Mouse (Mus musculus) gonadal fat pad, adult 2 months (tissue): Measurements from ENCODE around the gene Spn. TPM values are rescaled to one million over a fixed set of nuclear protein-coding genes. Genes with fewer than 3 reads are reported as not detected.
"Not testable (repeated sequence)": the region's sequence is repeated elsewhere in the genome, so short reads cannot be mapped to it uniquely, and the experiment has no call there.

Source experiments
- DNase-seq: peaks from one replicate; pipeline ENCODE4 v3.0.0-alpha.2; 2012; ENCODE audit warnings: low read depth
- polyA plus RNA-seq: library from polyadenylated mRNA; depleted of rRNA; stranded (reverse); fragments of >200 nt; gene quantifications from 2 replicates; pipeline ENCODE4 v1.2.3, GENCODE M21; 2012

Gene Spn
- polyA plus RNA-seq, 1 experiment = 1.6 TPM

DNA sequence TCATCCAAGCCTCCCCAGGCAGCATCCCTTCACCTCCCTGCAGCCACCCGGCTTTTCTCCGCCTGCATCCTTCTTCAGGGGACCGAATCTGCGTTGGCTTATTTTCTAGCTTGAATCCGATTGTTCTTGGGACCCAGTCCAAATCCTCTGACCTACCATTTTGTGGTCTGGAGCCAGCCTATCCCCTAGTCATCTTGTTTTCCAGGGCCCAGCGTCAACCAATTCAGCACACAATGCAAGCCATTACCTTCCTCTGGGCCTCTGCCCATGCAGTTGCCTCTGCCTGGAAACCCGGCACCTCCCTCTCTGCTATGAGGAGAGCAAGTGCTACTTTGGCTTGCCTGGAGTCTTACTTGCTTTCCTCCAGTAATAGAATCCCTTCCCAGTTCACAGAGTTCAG lies 32.1 kb downstream of the Spn start:
- DNase-seq = no peak

DNA sequence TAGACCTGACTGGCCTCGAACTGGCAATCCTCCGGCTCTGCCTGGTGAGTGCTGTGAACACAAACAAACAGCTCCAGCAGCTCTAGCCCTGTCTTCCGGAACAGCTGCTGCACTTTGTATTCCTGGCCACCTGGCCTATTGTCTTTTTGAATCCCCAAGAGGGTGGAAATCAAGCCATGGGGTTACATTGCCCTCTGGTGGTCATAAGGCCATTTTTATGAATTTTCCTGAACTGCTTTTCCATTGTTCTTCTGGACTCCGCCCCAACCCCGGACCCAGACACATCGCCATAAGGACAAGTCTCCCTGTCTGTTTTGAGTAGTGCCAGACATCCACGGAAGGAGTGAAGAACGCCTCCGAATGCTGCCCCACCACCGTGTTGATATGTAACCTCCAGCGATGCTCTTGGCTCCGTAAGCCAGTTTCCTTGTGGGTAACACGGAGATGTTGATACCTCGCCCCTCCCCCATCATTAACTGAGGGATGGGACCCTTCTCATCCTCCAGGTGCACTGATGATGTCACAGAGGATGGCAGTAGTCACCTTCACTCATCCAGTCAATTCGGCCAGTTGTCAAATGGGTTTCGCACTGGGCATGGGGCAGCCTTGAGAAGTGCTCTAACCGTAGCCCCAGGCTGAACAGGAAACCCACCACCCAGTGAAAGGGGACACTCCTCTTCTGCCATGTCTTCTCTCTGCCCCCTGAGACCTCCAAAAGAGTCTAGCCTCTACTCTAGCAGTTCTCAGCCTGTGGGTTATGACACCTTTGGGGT lies 32.9 kb downstream of the Spn start:
- peak; percentile 34 for DNase-seq

DNA sequence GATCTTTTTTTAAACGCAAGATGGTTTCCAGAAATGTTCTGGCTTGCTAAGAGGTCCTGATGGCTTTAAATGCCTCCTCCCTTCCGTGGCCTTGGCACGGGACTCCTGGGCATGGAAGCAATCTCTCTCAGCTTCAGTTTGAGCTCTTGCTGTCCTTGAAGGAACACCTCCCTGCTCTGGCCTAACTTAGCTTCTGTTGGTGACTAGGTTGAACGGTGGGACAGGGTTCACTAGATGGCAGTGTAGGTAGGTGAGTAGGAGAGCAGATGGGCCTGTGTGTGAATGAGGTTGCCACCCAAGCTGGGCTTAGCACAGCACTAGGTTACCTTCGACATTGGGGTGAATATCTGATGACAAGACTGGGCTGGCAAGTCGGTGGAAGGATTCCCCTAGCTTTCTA lies 33.7 kb downstream of the Spn start:
- DNase-seq = no peak

DNA sequence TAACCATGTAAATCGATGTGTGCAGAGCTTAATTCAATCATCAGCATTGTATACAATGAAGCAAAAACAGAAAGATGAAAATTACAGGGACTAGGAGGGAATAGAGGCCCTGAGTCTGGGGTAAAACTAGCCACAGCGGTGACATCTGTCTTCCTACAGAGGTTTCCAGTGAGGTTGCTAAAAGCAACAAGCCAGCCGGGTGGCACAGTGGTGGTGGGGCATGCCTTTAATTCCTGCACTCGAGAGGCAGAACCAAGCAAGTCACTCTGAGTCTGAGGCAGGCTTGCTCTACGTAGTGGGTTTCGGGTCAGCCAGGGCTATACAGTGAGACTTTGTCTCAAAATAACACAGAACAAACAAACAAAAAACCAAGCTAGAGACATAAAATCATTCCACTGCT lies 35.5 kb downstream of the Spn start:
- no peak for DNase-seq

DNA sequence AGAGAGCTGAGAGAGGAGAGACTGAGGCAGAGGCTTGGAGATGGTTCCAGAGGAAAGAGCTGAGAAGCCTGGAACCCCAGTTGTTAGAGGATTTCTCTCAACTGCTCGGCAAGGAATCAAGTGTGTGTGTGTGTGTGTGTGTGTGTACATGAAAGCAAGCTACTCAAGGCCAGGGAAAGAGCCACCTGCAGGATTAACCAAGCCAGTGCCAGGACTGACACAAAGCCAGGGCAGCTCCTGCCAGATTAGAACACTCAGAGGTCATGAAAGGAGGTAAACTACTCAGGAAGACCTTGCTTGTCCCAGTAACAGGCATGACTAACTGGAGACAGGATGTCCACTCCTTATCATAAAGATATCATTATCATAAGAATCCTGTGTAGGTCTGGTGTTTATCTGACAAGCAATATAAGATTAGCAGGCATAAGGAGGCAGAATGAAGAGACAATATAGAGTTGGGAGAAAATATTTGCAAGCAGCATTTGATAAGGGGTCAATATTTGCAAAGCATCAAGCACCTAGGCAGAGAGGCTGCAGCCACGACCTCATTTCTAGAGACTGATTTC lies 36.1 kb downstream of the Spn start:
- DNase-seq = no peak

DNA sequence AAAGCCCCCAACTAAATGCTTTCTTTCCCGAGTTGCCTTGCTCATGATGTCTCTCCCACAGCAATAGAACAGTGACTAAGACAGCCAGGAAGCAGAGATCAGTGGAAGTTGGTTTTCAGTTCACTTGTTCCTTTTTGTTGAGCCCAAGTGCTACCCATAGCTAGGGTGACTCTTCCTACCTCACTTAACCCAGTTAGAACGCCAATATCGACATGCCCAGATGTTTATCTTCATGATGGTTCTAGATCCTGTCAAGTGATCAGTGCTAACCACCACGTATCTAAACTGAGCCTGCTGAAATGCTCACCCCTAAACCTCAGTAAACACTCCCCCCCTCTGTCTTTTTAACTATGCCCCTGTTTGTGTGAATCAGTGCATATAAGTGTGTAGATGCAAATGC lies 38.1 kb downstream of the Spn start:
- DNase-seq = no peak

DNA sequence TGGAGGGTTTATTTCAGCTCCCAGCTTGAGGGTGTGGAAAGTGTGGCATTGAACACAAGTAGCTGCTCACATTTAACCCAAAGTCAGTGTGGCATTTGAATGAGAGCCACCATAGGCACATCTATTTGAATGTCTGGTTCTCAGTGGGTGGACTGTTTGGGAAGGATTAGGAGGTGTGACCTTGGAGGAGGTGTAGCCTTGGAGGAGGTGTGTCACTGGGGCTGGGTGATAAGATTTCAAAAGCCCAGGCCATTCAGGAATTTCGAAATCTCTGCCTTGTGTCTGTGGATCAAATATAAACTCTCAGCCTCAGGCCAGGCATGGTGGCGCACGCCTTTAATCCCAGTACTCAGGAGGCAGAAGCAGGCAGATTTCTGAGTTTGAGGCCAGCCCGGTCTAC lies 38.7 kb downstream of the Spn start:
- no peak for DNase-seq

DNA sequence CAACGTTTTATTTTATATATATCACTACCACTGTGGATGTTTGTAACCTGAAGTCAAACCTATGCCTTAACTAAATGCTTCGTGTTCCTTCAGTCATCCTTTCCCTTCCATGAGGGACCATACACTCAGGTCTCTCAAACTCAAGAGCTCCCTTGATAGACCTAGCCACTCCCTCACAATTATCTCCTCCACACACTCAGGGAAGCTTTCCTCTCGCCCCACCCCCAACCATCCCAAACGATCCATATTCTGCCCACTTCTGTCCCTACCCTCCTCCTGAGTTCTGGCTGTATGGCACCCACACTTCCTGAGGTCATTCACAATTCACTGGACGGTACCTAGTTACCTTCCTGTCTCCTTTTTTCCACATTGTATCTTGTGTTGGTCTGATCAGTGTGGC lies 39.1 kb downstream of the Spn start:
- DNase-seq = no peak

DNA sequence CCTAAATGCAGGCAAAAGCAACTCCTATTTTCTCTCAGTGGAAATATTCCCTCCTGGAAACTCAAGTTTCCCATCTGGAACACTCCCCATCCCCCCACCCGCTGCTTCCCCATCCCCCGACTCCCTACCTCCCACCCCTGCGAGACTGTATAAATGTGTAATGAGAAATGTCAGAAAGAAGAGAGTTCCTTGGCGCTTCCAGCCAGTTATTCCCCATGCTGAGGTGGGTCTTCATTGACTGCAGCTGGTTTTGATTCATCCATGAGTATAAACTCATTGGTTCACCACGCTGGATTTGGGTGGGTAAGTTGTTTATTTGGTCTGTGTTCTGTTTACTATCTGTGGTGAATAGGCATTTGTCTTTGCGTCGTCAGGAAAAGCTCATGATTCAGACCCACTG lies 41.2 kb downstream of the Spn start:
- DNase-seq = no peak

DNA sequence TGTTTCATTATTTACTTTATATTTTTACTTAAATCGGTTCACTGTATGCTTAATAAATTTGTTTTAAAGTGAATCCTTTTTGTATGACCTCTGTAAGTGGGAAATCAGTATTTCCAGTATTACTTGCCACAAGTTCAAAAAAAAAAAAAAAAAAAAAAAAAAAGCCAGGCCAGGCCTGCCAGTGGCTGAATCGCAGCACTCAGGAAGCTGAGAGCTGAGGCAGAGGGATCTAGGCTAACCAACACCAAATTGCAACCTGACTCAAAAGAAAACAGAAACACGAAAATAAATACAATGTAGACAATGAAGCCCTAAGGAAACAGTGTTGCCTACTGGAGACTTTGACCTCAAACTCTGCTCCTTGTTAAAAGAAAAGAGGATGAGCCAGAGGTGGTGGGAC lies 43.7 kb downstream of the Spn start:
- no peak for DNase-seq

DNA sequence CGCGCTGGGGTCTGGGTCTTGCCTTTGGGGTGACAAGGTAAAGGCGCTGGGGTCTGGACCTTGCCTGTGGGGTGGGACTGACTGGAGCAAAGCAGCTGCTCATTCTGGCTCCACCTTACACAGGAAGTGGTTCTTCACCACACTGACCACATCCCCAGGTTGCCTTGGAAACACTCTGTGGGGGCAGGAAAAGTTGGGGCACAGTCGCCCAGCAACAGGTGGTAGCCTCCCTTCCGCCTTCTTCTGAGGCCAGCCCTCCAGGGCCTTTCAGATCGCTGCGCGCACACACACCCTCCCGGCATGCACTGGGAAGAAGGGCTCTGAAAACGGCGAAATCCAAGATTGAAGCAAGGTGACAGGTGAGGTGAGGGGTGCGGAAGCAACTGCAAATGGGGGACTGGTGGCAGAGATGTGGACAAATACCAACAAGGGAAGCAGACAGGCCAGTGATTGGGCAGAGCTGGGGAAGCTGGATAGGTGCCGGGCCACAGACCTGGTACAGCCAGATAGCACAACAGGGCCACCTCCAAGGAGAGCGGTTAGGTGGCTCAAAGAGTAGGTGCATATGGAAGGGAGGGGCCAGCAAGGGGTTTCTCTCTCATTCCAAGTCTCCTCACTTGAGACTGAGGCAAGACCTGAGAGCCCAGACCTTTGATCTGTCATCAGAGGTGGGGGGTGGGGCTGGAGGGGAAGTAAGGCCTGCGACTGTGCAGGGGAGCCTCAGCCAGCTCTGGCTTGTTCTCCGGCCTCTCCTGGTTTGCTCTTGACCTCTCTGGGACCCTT lies 46.3 kb downstream of the Spn start, which contains the start of gene AI467606:
Gene AI467606, plus strand, starts transcription at position 246 of the 783 bp plus-strand sequence.
- no peak for DNase-seq

DNA sequence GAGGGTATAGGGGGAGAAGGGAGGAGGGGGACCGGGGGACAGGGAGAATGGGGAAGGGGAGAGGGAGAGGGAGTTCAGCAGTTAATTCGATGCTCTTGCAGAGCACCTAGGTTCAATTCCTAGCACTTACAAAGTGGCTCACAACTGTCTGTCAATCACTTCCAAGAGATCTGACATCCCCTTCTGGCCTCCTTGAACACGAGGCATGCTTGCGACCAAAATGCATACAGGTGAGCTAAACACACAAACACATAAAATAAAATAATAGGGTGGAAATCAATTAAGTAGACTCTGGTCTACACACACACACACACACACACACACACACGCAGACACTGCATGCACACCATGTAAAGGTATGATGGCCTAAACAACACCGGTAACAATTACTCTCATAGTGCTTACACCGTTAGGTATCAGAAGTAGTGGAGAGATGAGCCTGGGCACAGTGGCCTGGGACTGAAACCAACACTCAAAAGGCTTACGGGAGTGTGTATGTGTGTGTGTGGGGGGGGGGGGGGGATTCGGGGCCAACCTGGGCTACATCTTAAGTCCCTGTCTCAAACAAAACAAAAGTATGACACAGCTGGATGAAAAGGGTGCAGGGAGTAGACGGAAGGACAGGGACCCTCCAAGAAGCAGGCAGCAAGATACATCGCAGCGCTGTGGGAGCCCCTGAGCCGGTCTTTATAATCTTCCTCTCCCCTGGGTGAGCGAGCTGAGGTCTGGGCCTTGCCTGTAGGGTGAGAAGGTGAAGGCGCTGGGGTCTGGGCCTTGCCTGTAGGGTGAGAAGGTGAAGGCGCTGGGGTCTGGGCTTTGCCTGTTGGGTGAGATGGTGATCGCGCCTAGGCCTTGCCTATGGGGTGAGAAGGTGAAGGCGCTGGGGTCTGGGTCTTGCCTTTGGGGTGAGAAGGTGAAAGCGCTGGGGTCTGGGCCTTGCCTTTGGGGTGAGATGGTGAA lies 47.2 kb downstream of the Spn start:
- DNase-seq = no peak

DNA sequence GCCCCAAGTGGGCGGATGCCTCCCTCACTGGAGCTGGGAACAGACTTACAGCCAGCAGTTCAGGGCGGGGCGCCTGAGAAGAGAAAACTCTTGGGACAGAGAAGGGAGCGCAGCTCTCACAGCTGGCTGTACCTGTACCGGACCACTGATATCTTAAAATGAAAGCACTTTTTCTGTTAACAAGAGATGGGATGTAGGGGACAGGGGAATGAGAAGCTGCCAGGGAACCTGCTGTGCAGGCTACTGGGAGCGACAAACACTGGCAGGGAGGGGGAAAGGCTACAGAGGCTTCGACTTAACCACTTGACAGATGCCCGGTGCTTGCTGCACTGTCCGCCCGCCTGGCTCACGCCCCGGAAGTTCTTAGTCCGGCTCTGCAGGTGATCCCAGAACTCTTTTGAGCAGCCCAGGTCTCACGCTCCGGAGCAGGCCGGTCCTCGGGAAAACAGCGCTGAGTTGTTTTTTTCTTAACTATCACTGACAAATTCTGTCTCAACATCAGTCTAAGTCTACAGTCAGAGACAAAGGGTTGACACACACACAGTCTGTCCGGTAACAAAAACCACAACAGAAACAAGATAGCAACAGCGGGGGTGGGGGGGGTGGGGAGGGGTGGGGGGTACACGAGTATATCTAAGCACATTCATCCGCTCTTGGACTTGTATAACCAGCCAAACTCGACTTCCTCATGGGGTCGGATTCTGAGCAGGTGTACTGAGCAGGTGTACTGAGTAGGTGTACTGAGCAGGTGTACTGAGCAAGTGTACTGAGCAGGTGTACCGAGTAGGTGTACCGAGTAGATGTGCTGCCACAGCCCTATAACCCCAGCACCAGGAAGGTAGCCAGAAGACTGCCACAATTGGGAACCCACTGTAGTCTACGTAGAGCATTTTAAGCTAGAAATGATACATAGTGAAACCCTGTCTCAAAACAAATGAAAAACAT lies 48.5 kb downstream of the Spn start:
- DNase-seq = no peak

DNA sequence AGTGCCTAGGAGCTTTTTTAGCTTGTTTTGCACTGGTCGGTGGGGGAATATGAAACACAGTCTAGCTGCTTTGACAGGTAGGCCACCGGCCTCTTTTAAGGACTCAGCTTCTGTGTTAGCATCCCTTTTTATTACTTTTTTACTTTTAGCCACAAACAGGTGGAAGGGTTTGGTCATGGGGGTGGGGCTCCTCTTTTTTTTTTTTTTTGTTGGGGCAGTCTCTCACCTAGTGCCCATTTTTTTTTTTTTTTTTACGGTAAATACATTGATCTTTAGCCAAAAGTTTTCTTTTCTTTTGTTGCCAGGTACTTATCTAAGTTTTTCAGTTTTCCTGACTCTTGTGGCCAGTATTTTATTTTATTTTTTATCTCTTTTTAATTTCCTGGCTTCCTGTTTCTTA lies 49.5 kb downstream of the Spn start:
- no peak for DNase-seq

DNA sequence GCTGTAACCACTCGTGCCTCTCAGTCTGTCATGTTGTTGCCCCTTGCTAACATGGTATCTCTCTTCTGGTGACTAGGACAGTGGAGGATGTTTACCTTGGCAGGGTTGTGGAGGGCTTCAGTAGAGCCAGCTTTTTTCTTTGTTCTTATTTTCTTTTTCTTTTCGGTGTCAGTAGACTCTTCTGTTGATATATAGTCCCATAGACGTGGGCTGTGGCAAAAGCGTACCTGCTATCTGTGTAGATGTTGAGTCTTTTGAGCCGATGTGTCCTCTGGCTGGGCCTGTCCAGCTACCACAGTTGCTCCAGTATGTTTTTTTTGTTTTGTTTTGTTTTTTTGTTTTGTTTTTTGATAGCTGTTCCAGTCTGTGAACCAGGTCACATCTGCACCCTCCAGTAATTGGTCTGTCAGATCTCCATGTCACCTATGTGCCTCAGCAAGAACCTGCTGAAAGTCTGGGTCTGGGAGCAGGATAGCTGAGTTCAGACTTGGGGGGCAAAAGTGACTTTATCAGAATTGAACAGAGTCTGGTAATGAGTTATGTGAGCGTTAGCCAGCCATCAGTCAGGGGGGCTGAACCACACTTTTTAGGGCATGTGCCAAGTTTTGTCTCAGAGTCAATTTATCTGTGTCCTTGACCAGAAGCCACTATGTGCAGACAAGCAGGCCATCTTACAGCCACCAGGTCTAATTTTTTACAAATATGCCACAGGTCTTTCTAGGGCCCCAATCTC lies 50.2 kb downstream of the Spn start, which contains the start of gene Zg16:
Gene Zg16, minus strand, starts transcription at position 51 of the 733 bp plus-strand sequence.
- not testable (repeated sequence) for DNase-seq

DNA sequence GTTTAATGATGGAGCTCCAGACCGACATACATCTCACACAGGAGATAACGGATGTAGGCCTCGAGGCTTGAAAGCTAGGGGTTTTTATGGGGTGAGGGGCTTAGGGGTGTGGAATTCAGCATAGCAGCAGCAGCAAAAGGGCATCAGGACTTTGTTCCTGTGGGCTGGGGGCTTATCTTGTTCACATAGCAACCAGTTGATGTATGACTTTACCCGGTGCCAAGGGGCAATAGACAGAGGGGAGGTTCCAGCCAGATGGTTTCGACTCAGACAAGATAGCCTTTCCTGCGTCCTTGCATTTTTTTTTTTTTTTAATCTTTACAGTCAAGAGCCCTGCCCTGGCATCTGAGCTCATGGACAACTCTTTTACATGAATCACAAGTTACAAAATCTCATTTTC lies 51.9 kb downstream of the Spn start:
- DNase-seq = not testable (repeated sequence)

DNA sequence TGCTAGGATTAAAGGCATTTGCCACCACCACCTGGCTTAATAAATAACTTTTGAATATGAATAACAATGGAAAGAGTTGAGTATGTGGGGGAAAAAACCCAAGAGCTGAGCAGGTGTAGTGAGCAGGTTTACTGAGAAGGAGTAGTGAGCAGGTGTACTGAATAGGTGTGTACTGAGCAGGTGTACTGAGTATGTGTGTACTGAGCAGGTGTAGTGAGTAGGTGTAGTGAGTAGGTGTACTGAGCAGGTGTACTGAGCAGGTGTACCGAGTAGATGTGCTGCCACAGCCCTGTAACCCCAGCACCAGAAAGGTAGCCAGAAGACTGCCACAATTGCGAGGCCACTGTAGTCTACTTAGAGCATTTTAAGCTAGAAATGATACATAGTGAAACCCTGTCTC lies 52.8 kb downstream of the Spn start:
- DNase-seq = no peak

DNA sequence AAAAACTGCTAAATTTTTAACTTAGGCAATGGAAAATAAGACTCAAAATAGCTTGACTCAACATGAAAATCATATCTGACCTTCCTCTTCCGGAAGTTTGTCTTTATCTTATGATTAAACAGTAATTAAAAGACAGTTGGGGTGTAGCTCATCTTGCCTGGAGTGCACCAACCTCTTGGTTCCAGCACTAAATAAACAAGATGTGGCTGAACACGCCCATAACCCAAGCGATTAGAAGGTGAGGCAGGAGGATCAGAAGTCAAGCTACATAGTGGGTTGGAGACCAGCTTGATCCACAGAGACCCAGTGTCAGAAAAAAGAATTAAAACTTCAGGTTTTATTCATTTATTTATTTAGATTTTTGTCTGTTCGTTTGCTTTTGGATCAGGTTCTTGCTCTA lies 53.9 kb downstream of the Spn start:
- DNase-seq = no peak

DNA sequence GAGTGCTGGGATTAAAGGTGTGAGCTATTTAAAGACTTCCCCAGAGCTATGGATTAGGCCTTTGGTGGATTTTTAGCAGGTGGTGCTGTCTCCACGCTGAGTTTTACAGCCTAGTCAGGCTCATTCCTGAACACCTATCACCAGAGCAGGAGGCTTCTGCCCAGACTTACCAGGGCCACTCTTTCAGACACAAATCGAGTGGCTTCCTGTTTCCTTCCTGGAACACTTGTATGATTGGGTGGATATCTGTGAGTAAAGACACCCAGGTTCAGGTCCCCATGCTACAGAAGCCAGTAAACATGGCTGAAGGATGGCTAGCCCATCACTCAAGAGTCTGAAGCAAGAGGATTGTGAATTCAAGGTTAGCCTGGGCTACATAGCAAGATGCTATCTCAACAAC lies 54.6 kb downstream of the Spn start:
- no peak for DNase-seq

DNA sequence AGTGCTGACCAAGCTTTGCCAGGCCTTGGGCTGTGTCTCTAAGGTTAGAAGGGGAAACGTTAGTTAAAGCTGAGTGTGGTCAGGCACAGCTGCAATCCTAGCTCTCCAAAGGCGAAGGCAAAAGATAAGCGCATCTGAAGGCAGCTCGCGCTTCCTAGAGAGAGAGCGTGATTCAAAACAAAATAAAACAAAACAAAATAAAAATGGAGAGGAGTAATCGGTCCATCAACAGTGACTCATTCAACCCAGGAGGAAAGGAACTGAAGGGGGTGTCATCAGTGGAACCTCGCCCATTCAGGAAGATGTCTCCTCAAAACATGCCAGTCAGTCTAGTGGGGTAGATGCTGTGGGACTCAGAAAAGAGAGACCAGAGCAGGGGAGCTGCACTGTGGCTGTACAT lies 55.4 kb downstream of the Spn start:
- no peak for DNase-seq
